Mouse (Mus musculus) lung, embryonic 15.5 days (tissue): ENCODE data around the gene Tmem215. TPM values are rescaled to one million over a fixed set of nuclear protein-coding genes. Genes with fewer than 3 reads are reported as not detected.

Source experiments
- ATAC-seq: fragments of 200-750 bp; cut with Nextera tagmentation; 2 replicates; pipeline ENCODE4 v1.8.0; 2017; ENCODE audit warnings: moderate number of reproducible peaks, borderline replicate concordance; ENCODE audit not compliant: low FRiP score, low TSS enrichment; ENCODE audit errors: extremely low read depth
- H3K27ac ChIP-seq: fragments of 300-500 bp; sonication (generic); 2 replicates; pipeline ENCODE4 v1.5.1; 2015; ENCODE audit warnings: moderate library complexity, mild to moderate bottlenecking, inconsistent platforms
- H3K27me3 ChIP-seq: fragments of 300-500 bp; sonication (generic); 2 replicates; pipeline ENCODE4 v1.6.1; 2015; ENCODE audit warnings: inconsistent platforms
- H3K36me3 ChIP-seq: fragments of 300-500 bp; sonication (generic); 2 replicates; pipeline ENCODE4 v1.6.1; 2015; ENCODE audit warnings: inconsistent platforms
- H3K4me1 ChIP-seq: fragments of 300-500 bp; sonication (generic); 2 replicates; pipeline ENCODE4 v1.6.1; 2015; ENCODE audit warnings: inconsistent platforms
- H3K4me2 ChIP-seq: fragments of 300-500 bp; sonication (generic); 2 replicates; pipeline ENCODE4 v1.6.1; 2015; ENCODE audit warnings: inconsistent platforms, mild to moderate bottlenecking, moderate library complexity
- H3K4me3 ChIP-seq: fragments of 300-500 bp; sonication (generic); 2 replicates; pipeline ENCODE4 v1.5.1; 2015; ENCODE audit warnings: mild to moderate bottlenecking, inconsistent platforms
- H3K9ac ChIP-seq: fragments of 300-500 bp; sonication (generic); 2 replicates; pipeline ENCODE4 v1.6.1; 2015; ENCODE audit warnings: inconsistent platforms
- H3K9me3 ChIP-seq: fragments of 300-500 bp; sonication (generic); 2 replicates; pipeline ENCODE4 v1.6.1; 2016; ENCODE audit warnings: inconsistent platforms
- WGBS: fragments of 180-500 bp; shearing (Covaris S2); methylation state at CpG from one replicate; pipeline ENCODE4 v1.1.7; 2015; 5-methylcytosine and 5-hydroxymethylcytosine counted together
- polyA plus RNA-seq: library from polyadenylated mRNA; unstranded; fragments of >200 nt; fragmentation: Nextera tagmentation; extraction: Ambion mirVana; gene quantifications from 2 replicates; pipeline ENCODE4 v1.2.1, GENCODE M21; 2015

Tmem215 gene
- polyA plus RNA-seq, 1 experiment from 2014 or later, result 0.52 TPM

- ATAC-seq, result no peak
- 83% methylated on average over 11 of the region's 11 CpGs for WGBS
- H3K4me1 ChIP-seq, result no peaks in the 10 kb centered on the region
- H3K4me2 ChIP-seq, result no peak overlapping the region
- H3K27me3 ChIP-seq, result no peaks in the 10 kb centered on the region
- H3K9ac ChIP-seq, result no peak overlapping the region
- no peak overlapping the region for H3K27ac ChIP-seq
- no peaks in the 10 kb centered on the region for H3K36me3 ChIP-seq
- H3K9me3 ChIP-seq, result no peaks in the 10 kb centered on the region
- no peak overlapping the region for H3K4me3 ChIP-seq
Observed at GRCm38 (mm10) chr4:40499812-40500591, 28.0 kb downstream of the Tmem215 start.

GRCm38 (mm10) chr4:40502459-40502858, 30.5 kb downstream of the Tmem215 start:
- Histone ChIP-seq H3K4me2 (no peak overlapping the region), H3K4me1 (no peaks in the 10 kb centered on the region), H3K27ac (no peak overlapping the region), H3K4me3 (no peak overlapping the region), H3K36me3 (no peaks in the 10 kb centered on the region), H3K27me3 (no peaks in the 10 kb centered on the region), H3K9me3 (no peaks in the 10 kb centered on the region), H3K9ac (no peak overlapping the region)
- no peak for ATAC-seq
- 64% methylated on average over 3 of the region's 3 CpGs for WGBS

GRCm38 (mm10) chr4:40509534-40509933, 37.6 kb downstream of the Tmem215 start:
- 59% methylated on average over 16 of the region's 16 CpGs for WGBS
- no peak for ATAC-seq
- H3K9ac ChIP-seq, result no peak overlapping the region

GRCm38 (mm10) chr4:40513235-40513634, 41.3 kb downstream of the Tmem215 start:
- Histone ChIP-seq H3K9me3 (no peaks in the 10 kb centered on the region), H3K9ac (no peak overlapping the region), H3K27me3 (no peaks in the 10 kb centered on the region), H3K4me3 (no peak overlapping the region), H3K4me1 (no peaks in the 10 kb centered on the region), H3K4me2 (no peak overlapping the region), H3K27ac (no peak overlapping the region), H3K36me3 (no peaks in the 10 kb centered on the region)
- no peak for ATAC-seq
- 86% methylated on average over 2 of the region's 2 CpGs for WGBS

More at GRCm38 (mm10) chr4:40509534-40509933, 37.6 kb downstream of the Tmem215 start:
- H3K4me1 ChIP-seq, result no peaks in the 10 kb centered on the region
- no peak overlapping the region for H3K4me2 ChIP-seq
- H3K27ac ChIP-seq, result no peak overlapping the region
- H3K4me3 ChIP-seq, result no peak overlapping the region
- no peaks in the 10 kb centered on the region for H3K9me3 ChIP-seq
- no peaks in the 10 kb centered on the region for H3K36me3 ChIP-seq
- no peaks in the 10 kb centered on the region for H3K27me3 ChIP-seq

- no peak overlapping the region for H3K4me2 ChIP-seq
- no peak overlapping the region for H3K9ac ChIP-seq
- ATAC-seq, result no peak
- H3K9me3 ChIP-seq, result peaks cover 5% of the 10 kb centered on the region; the same call in 1 of the 2 replicates
- no peaks in the 10 kb centered on the region for H3K4me1 ChIP-seq
- 87% methylated on average over 14 of the region's 14 CpGs for WGBS
- no peak overlapping the region for H3K4me3 ChIP-seq
- H3K27ac ChIP-seq, result no peak overlapping the region
- H3K36me3 ChIP-seq, result no peaks in the 10 kb centered on the region
- H3K27me3 ChIP-seq, result no peaks in the 10 kb centered on the region
Observed at GRCm38 (mm10) chr4:40518545-40519324, 46.8 kb downstream of the Tmem215 start.

Other genes with a start within 250 kb of the Tmem215 start
- 9.8 and 11.6 TPM in 2 replicates for gene Ddx58, start 232.4 kb upstream of the Tmem215 start, polyA plus RNA-seq
- 33.8 and 36.7 TPM in 2 replicates for gene Smim27, start 202.6 kb upstream of the Tmem215 start, polyA plus RNA-seq
- 45.7 and 45.8 TPM in 2 replicates for gene Topors, start 202.3 kb upstream of the Tmem215 start, polyA plus RNA-seq
- gene Ndufb6, start 192.8 kb upstream of the Tmem215 start, polyA plus RNA-seq, result 288 and 314 TPM in 2 replicates
- gene Aptx, start 231.0 kb downstream of the Tmem215 start, polyA plus RNA-seq, result 27.1 and 28.6 TPM in 2 replicates
- gene Dnaja1, start 250.0 kb downstream of the Tmem215 start, polyA plus RNA-seq, result 422 and 428 TPM in 2 replicates